Mouse (Mus musculus) common myeloid progenitor, adult 5-6 weeks (primary cell): ENCODE results near the gene Actn3. TPM values are rescaled to one million over a fixed set of nuclear protein-coding genes. Genes with fewer than 3 reads are reported as not detected.
"Not testable (repeated sequence)": the region's sequence is repeated elsewhere in the genome, so short reads cannot be mapped to it uniquely, and the experiment has no call there.

Experiments used
- ATAC-seq: replicated peaks from 2 replicates; pipeline ENCODE4 v1.8.0; 2016; ENCODE audit warnings: low read depth, mild to moderate bottlenecking, moderate TSS enrichment, inconsistent platforms; ENCODE audit not compliant: poor library complexity, severe bottlenecking
- total RNA-seq: library from RNA; stranded (forward); fragments of 200-1000, 187-1606 nt; gene quantifications from 2 replicates; pipeline ENCODE4 v1.2.3, GENCODE M21; 2017

The Actn3 gene
- total RNA-seq, 1 experiment from 2014 or later, result 0.37 TPM

GRCm38 (mm10) chr19:4817182-4817835, 60.4 kb downstream of the Actn3 start:
- no peak for ATAC-seq

- ATAC-seq, result no peak
These were observed 64.7 kb downstream of the Actn3 start for GRCm38 (mm10) chr19:4813015-4813414.

GRCm38 (mm10) chr19:4812334-4812949, 65.3 kb downstream of the Actn3 start:
- not testable (repeated sequence) for ATAC-seq

- ATAC-seq, result no peak
These were observed 65.8 kb downstream of the Actn3 start for GRCm38 (mm10) chr19:4811909-4812242.

Other genes with a start within 250 kb of the Actn3 start
- not detected in 2 replicates for gene Gm960, start 179.2 kb downstream of the Actn3 start, total RNA-seq
- gene Sptbn2, start 166.7 kb downstream of the Actn3 start, total RNA-seq, result under 0.01 and 0.10 TPM in 2 replicates
- 14.6 and 15.9 TPM in 2 replicates for gene Rbm4b, start 121.4 kb downstream of the Actn3 start, total RNA-seq
- gene Rbm4, start 84.0 kb downstream of the Actn3 start, total RNA-seq, result 70.3 and 72.6 TPM in 2 replicates
- gene Gm21992, start 66.3 kb downstream of the Actn3 start, total RNA-seq, result 48.6 and 50.1 TPM in 2 replicates
- 22.6 and 28.6 TPM in 2 replicates for gene Rbm14, start 66.3 kb downstream of the Actn3 start, total RNA-seq
- gene Ccs, start 38.6 kb downstream of the Actn3 start, total RNA-seq, result 37.3 and 61.4 TPM in 2 replicates
- not detected in 2 replicates for gene Ccdc87, start 38.5 kb downstream of the Actn3 start, total RNA-seq
- gene Ctsf, start 22.8 kb downstream of the Actn3 start, total RNA-seq, result 4.7 and 11.5 TPM in 2 replicates
- gene Zdhhc24, start 759 bp upstream of the Actn3 start, total RNA-seq, result 9.2 and 9.6 TPM in 2 replicates
- gene Bbs1, start 28.7 kb upstream of the Actn3 start, total RNA-seq, result 3.8 and 4.8 TPM in 2 replicates
- gene Dpp3, start 50.4 kb upstream of the Actn3 start, total RNA-seq, result 34.8 and 40.8 TPM in 2 replicates
- gene Peli3, start 65.2 kb upstream of the Actn3 start, total RNA-seq, result 0.14 TPM in 1 of 2 replicates, not detected in the other
- gene Mrpl11, start 84.2 kb upstream of the Actn3 start, total RNA-seq, result 56.0 and 82.6 TPM in 2 replicates
- not detected in 2 replicates for gene Npas4, start 112.4 kb upstream of the Actn3 start, total RNA-seq
- 2.3 and 4.3 TPM in 2 replicates for gene Slc29a2, start 146.0 kb upstream of the Actn3 start, total RNA-seq
- gene B4gat1, start 160.9 kb upstream of the Actn3 start, total RNA-seq, result 9.2 TPM in 1 of 2 replicates, not detected in the other
- gene AC124502.3, start 161.0 kb upstream of the Actn3 start, total RNA-seq, result 5.8 TPM in 1 of 2 replicates, not detected in the other
- 27.8 and 28.5 TPM in 2 replicates for gene Brms1, start 163.4 kb upstream of the Actn3 start, total RNA-seq
- gene Rin1, start 172.6 kb upstream of the Actn3 start, total RNA-seq, result 0.15 and 0.18 TPM in 2 replicates
- 0.41 and 0.49 TPM in 2 replicates for gene Cd248, start 190.2 kb upstream of the Actn3 start, total RNA-seq
- gene Tmem151a, start 207.6 kb upstream of the Actn3 start, total RNA-seq, result not detected in 2 replicates
- gene Yif1a, start 210.6 kb upstream of the Actn3 start, total RNA-seq, result 15.2 and 19.3 TPM in 2 replicates
- gene Cnih2, start 220.6 kb upstream of the Actn3 start, total RNA-seq, result 0.46 TPM in 1 of 2 replicates, not detected in the other
- 62.3 and 67.7 TPM in 2 replicates for gene Rab1b, start 229.2 kb upstream of the Actn3 start, total RNA-seq
- gene Klc2, start 240.7 kb upstream of the Actn3 start, total RNA-seq, result 4.8 and 5.2 TPM in 2 replicates